Mouse (Mus musculus) heart, embryonic 11.5 days (tissue): Measurements from ENCODE around the gene Zfp987. TPM values are rescaled to one million over a fixed set of nuclear protein-coding genes. Genes with fewer than 3 reads are reported as not detected.
"Not testable (repeated sequence)": the region's sequence is repeated elsewhere in the genome, so short reads cannot be mapped to it uniquely, and the experiment has no call there.

Experiments
- ATAC-seq: fragments of 200-750 bp; cut with Nextera tagmentation; replicated peaks from 2 replicates; pipeline ENCODE4 v1.8.0; 2017; ENCODE audit warnings: moderate library complexity; ENCODE audit not compliant: insufficient number of reproducible peaks, low FRiP score, low TSS enrichment
- H3K27ac ChIP-seq: fragments of 300-500 bp; sonication (generic); 2 replicates; pipeline ENCODE4 v1.5.1; 2014; ENCODE audit warnings: mild to moderate bottlenecking, low read depth, low read length
- H3K27me3 ChIP-seq: fragments of 300-500 bp; sonication (generic); 2 replicates; pipeline ENCODE4 v1.6.1; 2014; ENCODE audit warnings: mild to moderate bottlenecking, low read length, mixed read lengths; ENCODE audit not compliant: control insufficient read depth, insufficient read depth
- H3K36me3 ChIP-seq: fragments of 300-500 bp; sonication (generic); 2 replicates; pipeline ENCODE4 v1.6.1; 2014; ENCODE audit warnings: mild to moderate bottlenecking, low read length, moderate library complexity, mixed read lengths; ENCODE audit not compliant: control insufficient read depth, insufficient read depth
- H3K4me1 ChIP-seq: fragments of 300-500 bp; sonication (generic); 2 replicates; pipeline ENCODE4 v1.6.1; 2014; ENCODE audit warnings: low read length; ENCODE audit not compliant: control insufficient read depth, insufficient read depth
- H3K4me2 ChIP-seq: fragments of 300-500 bp; sonication (generic); 2 replicates; pipeline ENCODE4 v1.6.1; 2014; ENCODE audit warnings: mild to moderate bottlenecking, moderate library complexity
- H3K4me3 ChIP-seq: fragments of 300-500 bp; sonication (generic); 2 replicates; pipeline ENCODE4 v1.5.1; 2014; ENCODE audit warnings: low read depth, low read length
- H3K9ac ChIP-seq: fragments of 300-500 bp; sonication (generic); 2 replicates; pipeline ENCODE4 v1.6.1; 2014; ENCODE audit warnings: mild to moderate bottlenecking, low read depth, low read length, moderate library complexity
- H3K9me3 ChIP-seq: fragments of 300-500 bp; sonication (generic); replicated peaks from 2 replicates; pipeline ENCODE4 v1.6.1; 2016; ENCODE audit warnings: low read length; ENCODE audit not compliant: control insufficient read depth
- WGBS: fragments of 180-500 bp; shearing (Covaris S2); extraction: QIAGEN DNeasy Blood & Tissue Kit; methylation state at CpG from one replicate; pipeline ENCODE4 v1.1.7; 2014; ENCODE audit not compliant: insufficient replicate concordance; 5-methylcytosine and 5-hydroxymethylcytosine counted together
- polyA plus RNA-seq: library from polyadenylated mRNA; unstranded; fragments of >200 nt; fragmentation: Nextera tagmentation; extraction: Ambion mirVana; gene quantifications from 2 replicates; pipeline ENCODE4 v1.2.1, GENCODE M21; 2014

Gene Zfp987
- polyA plus RNA-seq, 1 experiment from 2014 or later: 0.17 TPM

DNA sequence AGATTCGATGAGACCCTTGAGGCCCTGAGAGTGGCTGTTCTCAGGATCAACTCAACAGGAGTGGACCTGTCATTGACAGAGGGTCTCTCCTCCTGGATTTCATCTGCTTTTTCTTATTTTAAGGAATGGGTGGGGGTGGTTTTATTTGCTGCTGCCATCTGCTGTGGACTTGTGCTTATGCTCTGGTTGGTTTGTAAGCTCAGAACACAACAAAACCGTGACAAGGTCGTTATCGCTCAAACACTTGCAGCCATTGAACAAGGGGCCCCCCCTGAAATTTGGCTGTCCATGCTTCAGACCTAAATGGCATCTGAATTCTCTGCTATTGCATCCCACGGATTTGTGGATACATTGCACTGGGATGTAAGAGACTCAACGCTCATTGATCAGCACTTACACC is 34.1 kb upstream of the Zfp987 start:
- not testable (repeated sequence) for ATAC-seq, H3K27me3 ChIP-seq
- peaks cover 21% of the 10 kb centered on the region for H3K9me3 ChIP-seq

DNA sequence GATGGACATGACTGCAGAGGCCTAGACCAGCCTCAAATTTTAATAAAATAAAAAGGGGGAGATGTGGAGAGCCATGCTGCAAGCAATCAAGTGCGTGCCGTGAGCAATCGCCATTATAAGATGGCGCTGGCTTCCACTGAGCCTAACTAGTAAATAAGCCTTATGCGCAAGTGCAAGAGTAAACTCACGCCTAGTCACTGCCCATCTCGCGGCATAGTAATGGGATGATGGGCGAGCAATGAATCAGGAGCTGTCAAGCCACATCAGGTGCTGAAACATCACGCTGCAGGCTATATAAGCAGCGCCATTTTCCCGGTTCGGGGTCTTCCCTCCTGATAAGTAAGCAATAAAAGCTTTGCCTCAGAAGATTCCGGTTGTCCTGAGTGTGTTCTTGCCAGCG is 33.5 kb upstream of the Zfp987 start:
- peaks cover 20% of the 10 kb centered on the region for H3K9me3 ChIP-seq
- not testable (repeated sequence) for H3K36me3 ChIP-seq

More for the DNA sequence above, 34.1 kb upstream of the Zfp987 start:
- WGBS: 73% methylated on average over 6 of the region's 6 CpGs
- not testable (repeated sequence) for H3K9ac ChIP-seq, H3K27ac ChIP-seq, H3K4me2 ChIP-seq, H3K4me1 ChIP-seq, H3K36me3 ChIP-seq, H3K4me3 ChIP-seq

DNA sequence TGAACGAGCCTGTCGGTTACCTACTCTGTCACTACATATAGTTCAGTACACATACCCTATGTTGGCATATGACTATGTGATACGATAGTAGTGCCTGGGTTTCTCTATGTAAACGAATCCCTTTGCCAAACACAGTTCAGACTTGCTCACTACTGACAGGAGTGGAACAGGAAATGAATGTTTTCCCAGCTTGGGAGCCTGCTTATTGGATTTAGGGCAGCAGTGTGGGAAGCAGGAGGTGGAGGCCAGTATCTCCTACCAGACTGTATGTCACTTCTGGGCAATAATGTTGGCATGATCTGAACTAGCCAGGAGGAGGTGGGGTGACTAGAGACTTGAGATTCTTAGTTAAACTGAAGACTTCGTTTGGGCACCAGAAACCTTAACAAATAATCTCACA is 32.3 kb upstream of the Zfp987 start:
- not testable (repeated sequence) for H3K36me3 ChIP-seq, H3K9ac ChIP-seq, ATAC-seq, H3K4me1 ChIP-seq, H3K4me2 ChIP-seq, H3K27ac ChIP-seq, H3K27me3 ChIP-seq, H3K4me3 ChIP-seq
- WGBS: 73% methylated on average over 5 of the region's 5 CpGs
- H3K9me3 ChIP-seq: peaks cover 13% of the 10 kb centered on the region

More for the DNA sequence above, 33.5 kb upstream of the Zfp987 start:
- not testable (repeated sequence) for H3K4me2 ChIP-seq, H3K4me1 ChIP-seq, H3K4me3 ChIP-seq, ATAC-seq, H3K9ac ChIP-seq, H3K27ac ChIP-seq, H3K27me3 ChIP-seq
- 77% methylated on average over 15 of the region's 15 CpGs for WGBS

DNA sequence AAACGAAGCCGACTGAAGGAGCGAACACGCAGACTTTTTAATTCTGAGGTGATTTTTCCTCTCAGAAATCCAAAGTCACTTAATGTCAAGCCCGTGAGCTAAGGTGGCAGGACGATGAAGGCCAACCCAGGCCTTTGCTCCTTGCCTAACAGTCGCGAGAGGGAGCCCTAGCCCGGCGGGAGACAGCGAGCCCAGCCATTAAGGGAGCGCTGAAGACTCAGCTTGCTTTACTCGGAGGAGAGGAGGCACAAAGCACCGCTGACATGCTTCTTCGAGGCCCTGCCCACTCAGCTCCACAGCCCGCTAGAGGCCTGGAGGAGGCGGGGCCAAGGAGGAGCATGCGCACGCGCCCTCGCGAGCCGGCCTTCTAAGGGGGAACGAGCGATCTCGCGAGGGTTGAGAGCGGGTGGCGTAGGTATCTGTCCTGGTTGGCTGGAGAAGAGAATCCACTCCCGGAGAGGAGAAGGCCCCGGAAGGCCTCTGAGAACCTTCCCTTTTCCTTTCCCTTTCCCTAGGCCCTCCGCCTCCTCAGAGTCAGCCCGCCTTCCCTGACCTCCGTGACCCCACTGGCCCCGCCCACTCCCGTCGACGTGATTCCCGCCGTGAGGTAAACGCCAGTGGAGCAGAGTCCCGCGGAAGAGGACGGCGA is 30.0 kb upstream of the Zfp987 start:
- H3K4me2 ChIP-seq: peak overlapping the region; percentile 61
- not testable (repeated sequence) for H3K27me3 ChIP-seq, H3K9me3 ChIP-seq, H3K36me3 ChIP-seq, ATAC-seq, H3K27ac ChIP-seq, H3K9ac ChIP-seq, H3K4me1 ChIP-seq
- peak overlapping the region; percentile 38 for H3K4me3 ChIP-seq
- WGBS: 30% methylated on average over 40 of the region's 45 CpGs

DNA sequence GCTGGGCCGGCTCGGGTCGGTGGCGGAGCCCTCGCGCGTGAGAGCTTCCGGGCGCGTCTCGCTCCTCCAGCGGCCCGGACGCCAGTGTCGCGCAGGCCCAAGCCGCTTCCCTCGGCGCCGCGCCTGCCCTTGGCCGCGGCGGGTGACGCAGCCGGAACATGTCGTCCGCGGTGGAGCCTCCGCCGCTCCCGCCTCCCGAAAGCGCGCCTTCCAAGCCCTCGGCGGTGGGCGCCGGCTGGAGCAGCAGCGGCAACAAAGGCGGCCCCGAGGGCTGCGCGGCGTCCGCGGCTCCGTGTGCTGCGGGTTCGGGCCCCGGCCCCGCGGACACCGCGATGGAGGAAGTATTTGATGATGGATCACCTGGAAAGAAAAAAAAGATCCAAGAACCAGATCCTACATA is 29.5 kb upstream of the Zfp987 start:
- Histone ChIP-seq H3K4me2 (peak overlapping the region; percentile 61), H3K4me3 (peak overlapping the region; percentile 38), H3K9ac (0 out of 2 replicates have a peak overlapping the region, but pooled peaks have one; percentile 56)
- ATAC-seq, H3K4me1 ChIP-seq, H3K9me3 ChIP-seq, H3K27ac ChIP-seq, H3K27me3 ChIP-seq, H3K36me3 ChIP-seq: not testable (repeated sequence)
- WGBS: 16% methylated on average over 55 of the region's 55 CpGs

- not testable (repeated sequence) for H3K4me2 ChIP-seq, ATAC-seq, H3K4me3 ChIP-seq, H3K9ac ChIP-seq, H3K36me3 ChIP-seq, H3K9me3 ChIP-seq, H3K4me1 ChIP-seq, H3K27me3 ChIP-seq, H3K27ac ChIP-seq
- 75% methylated on average over 5 of the region's 7 CpGs for WGBS
Observed at GRCm38 (mm10) chr4:146073264-146073663, 23.8 kb upstream of the Zfp987 start.

DNA sequence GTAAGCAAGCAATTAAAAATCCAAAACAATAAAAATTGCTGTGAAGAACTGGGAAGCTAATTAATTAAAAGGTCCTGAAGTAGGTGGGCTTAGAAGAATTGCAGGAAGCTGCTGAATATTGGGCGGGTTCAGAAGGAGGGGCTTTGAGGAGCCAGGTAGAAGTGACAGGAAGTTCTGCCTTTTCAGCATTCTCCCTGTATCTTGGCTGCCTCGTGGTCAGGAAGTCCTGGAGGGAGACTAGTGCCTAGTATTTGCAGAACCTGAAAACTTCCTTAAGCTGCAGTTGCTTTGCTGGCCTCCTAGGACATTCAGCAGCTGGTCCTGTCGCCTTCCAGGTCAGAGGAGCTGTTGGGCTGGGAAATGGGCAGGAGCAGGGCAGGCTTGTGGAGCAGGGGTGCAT is 4.3 kb downstream of the Zfp987 start:
- H3K9me3 ChIP-seq, H3K27me3 ChIP-seq, H3K4me3 ChIP-seq, H3K4me1 ChIP-seq, H3K27ac ChIP-seq, ATAC-seq, H3K36me3 ChIP-seq, H3K4me2 ChIP-seq, H3K9ac ChIP-seq: not testable (repeated sequence)
- 37% methylated on average over 3 of the region's 3 CpGs for WGBS

DNA sequence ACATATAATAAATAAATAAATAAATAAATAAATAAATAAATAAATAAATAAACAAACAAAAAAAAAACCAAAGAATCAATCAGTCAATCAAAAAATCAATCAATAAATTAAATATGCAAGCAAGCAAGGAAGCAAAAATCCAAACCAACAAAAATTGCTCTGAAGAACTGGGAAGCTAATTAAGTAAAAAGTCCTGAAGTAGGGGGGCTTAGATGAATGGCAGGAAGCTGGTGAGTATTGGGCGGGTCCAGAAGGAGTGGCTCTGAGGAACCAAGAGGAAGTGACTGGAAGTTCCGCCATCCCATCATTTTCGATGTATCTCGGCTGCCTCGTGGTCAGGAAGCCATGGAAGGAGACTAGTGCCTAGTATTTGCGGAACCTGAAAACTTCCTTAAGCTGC is 59.4 kb downstream of the Zfp987 start, which contains the start of gene Zfp600:
Gene Zfp600 (plus strand): TSS at position 301 of the 400 bp plus-strand sequence.
- not testable (repeated sequence) for H3K9me3 ChIP-seq, ATAC-seq, H3K27me3 ChIP-seq, H3K9ac ChIP-seq, H3K27ac ChIP-seq, H3K4me2 ChIP-seq, H3K4me3 ChIP-seq, H3K36me3 ChIP-seq, H3K4me1 ChIP-seq
- WGBS: no CpG with 5 or more reads among the region's 6 CpGs

DNA sequence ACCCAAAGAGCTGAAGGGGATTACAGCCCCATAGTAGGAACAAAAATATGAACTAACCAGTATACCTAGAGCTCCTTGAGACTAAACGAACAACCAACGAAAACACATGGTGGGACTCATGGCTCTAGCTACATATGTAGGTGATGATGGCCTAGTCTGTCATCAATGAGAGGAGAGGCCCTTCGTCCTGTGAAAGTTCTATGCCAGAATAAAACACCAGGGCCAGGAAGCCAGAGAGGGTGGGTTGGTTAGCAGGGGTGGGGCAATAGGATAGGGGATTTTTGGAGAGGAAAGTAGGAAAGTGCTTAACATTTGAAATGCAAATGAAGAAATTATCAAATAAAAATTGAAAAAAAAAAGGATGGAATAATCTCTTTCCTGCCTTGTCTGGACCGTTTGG is 65.8 kb downstream of the Zfp987 start:
- H3K36me3 ChIP-seq, H3K9me3 ChIP-seq, H3K4me1 ChIP-seq, H3K9ac ChIP-seq, H3K4me2 ChIP-seq, H3K27ac ChIP-seq, H3K27me3 ChIP-seq, H3K4me3 ChIP-seq: not testable (repeated sequence)
- ATAC-seq: peak; percentile 78; the same call in 1 of the 2 replicates
- 73% methylated on average over 2 of the region's 4 CpGs for WGBS
